Mouse (Mus musculus): ENCODE measurements around the gene Tmem209.

Gene Tmem209

DNA sequence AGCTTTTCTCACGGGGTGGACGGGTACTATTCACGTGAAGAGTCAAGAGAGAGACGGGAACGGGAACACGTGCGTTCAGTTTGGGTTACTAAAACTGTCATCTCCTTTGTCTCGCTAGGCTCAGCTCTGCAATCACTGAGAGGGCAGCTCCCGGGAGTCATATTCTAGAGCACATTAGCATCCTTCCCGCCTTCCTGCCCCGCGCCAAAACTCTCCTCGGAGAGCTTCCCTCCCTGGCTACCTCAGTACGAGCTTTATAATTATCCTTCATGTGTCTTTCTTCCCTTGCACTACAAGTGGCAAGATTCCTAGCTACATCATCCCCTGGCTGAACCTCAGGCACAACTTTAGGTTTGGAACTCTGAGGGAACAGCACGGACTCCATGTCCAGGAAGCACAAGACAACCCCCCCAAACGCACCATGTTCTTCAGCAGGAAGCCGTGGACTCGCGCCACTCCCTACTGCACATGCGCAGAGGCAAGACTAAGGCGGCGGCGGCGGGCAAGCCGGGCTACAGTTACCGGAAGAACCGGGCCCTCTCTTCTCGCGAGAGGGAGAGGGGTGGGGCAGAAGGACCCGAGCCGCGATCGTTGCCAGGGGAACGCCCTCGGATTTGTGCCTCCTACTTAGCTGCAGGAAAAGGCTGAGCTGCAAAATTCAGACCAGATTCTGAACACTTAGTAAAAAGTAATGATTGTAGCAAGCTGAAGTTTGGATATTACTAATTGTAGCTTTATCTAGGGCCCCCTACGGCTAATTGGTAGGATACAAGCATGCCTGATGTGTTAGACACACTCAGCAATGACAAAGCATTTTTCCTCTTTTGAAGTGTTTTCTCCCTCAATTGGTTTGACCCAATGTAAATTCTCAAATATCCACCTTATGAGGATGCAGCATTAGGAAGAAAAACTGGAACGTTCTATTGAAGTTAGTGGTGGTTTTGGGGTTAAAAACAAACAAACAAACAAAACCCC, at the start of gene Tmem209, which contains the start of gene Ssmem1:
Tmem209 (minus strand) TSS at position 519 of the 975 bp plus-strand sequence.
Ssmem1 (plus strand) TSS at position 585 of the 975 bp plus-strand sequence.
- peak; percentile 87 for DNase-seq (ENCODE audit: extremely low read depth, low read depth)

GRCm38 (mm10) chr6:30556080-30556479, 46.5 kb upstream of the Tmem209 start:
- no peak for DNase-seq (ENCODE audit: extremely low read depth, low read depth)

GRCm38 (mm10) chr6:30554621-30555170, 45.1 kb upstream of the Tmem209 start:
- DNase-seq (ENCODE audit: extremely low read depth, low read depth): no peak

- DNase-seq (ENCODE audit: extremely low read depth, low read depth): no peak
Measured at GRCm38 (mm10) chr6:30554092-30554491, 44.5 kb upstream of the Tmem209 start.

DNA sequence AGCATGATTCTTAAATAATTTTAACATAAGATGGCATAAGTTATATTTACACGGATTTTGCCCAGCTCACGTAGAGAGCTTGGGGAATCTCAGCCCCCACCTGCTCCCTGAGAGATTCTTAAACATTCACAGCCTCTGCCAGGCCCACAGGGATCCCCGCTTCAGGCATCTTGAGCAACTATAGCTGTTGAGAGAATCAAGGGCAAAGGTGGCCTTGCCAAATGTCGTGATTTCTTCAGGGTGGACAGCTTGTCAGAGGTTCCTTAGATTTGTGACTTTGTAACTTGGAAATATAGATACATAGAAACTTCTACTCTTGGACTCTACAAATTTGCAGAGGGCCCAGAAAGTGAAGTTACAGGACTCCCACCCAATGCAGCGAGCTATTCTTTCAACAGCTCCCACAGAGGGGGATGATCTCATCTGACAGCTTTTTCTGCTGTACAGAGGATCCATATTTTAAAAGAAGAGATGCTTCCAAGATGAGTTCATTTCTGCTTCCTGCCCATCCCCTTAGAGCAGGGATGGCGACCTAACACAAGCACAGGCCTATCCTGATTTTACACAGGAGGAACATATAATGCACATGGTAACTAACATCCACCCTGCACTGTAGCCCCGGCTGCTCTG, 43.9 kb upstream of the Tmem209 start:
- DNase-seq (ENCODE audit: extremely low read depth, low read depth): no peak

DNA sequence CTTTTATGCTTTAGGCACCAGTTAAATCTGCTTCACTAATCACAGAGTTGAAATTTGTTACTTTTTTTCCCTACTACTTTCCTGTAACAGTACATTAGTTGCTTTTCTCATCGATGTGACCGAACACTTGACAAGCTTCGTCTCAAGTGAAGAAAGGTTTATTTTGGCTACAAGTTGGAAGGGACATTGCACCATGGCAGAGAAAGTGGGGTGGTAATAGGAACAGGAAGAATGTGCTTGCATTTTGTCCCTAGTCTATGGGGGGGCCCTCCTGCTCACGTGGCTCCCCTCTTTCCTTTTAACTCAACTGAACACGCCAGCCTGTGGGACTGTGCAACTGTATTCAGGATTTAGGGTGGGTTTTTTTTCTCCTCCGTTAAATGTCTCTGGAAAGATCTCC, 43.0 kb upstream of the Tmem209 start:
- no peak for DNase-seq (ENCODE audit: extremely low read depth, low read depth)

- no peak for DNase-seq (ENCODE audit: extremely low read depth, low read depth)
Measured at GRCm38 (mm10) chr6:30551644-30552580, 42.3 kb upstream of the Tmem209 start.

DNA sequence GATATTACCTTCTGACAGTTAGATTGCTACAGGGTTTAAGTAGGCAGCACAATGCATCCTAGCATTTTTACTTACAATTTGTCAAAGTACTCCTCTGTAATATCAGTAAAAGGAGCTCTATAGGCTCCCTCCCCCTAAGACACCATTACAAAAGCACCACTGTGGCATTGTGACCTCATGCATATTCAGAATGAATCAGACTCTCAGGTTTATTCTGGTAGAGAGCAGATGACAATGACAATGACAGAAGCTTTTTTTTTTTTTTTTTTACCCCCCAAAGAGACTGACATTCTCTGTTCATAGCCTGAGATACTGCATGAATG, 41.6 kb upstream of the Tmem209 start:
- no peak for DNase-seq (ENCODE audit: extremely low read depth, low read depth)

DNA sequence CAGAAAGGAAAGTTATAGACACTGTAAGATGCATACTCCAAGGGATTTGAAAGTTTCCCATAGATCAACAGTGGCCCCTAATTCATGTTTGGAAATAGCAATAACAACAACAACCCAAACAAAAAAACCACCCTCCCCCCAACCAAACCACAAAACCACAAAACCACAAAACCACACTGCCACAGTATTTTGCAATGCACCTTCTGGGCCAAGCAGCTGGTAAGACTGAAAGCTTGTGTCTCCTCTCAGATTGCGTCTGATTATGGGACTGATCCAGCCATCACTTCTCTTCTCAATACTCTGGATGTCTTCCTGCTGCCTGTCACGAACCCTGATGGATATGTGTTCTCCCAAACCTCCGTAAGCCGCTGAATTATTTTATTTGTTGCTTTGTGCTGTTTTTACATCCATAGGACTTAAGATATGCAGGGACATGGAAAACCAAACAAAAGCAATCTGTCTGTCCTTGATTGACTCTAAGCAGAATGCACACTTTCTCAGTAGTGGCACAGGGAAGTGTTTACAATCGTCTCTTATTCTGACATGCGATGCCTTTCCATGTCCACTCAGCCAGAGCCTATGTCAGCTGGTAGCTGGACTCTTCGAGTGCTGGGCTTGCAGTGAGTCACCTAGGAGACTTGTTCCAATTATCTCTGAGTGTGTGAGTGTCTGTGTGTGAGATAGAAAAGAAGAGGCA, 41.1 kb upstream of the Tmem209 start:
- DNase-seq (ENCODE audit: extremely low read depth, low read depth): no peak

DNA sequence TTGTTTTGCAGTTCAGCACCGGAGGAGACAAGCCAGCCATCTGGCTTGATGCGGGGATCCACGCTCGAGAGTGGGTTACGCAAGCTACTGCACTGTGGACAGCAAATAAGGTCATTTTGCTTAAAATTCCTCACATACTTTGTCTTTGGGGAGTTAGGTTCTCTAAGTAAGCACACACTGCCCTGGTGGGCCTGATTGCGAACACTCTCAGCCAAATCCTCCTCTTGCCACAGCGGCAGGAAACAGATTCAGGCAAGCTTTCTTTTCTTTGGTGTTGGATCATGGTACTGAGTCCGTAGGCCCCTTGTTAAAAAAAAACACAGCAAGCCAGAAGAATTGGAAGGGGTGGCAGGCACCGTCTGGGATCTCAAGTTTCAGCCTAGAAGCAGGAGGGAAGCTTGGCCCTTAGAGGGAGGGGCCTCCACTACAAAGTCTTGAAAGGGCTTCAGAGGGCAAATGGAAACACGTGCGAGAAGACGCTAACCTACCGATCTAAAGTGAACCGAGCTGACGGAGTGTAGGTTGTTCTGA, 39.7 kb upstream of the Tmem209 start:
- no peak for DNase-seq (ENCODE audit: extremely low read depth, low read depth)

DNA sequence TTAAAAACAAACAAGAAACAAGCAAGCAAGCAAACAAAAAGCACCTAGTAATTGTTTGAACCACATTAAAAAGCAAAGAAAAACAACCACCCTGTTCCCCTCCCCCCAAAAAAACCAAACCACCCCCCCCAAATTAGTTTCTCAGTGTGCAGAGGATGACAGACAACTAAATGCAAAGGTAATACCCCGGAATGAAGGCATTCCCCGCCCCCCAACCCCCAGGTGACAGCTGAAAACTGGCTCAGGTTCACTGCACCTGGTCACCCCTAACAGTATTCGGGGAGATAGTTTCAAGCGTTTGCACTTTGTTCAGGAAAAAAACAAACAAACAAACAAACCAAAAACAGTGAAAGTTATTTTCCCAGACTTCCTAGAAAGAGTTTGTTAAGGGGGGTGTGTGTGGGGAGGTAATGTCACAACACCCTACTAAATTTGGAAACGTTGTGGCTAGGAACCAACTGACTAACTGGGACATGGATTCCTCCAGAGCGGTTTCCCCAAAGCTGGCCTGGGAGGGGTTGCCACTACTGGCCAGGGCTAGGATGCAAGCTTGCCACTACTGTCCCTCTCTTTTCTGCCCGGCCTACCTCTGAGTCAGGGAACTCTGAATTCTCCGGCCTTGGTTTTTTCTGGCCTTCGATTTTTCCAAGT, 38.2 kb upstream of the Tmem209 start:
- no peak for DNase-seq (ENCODE audit: extremely low read depth, low read depth)

DNA sequence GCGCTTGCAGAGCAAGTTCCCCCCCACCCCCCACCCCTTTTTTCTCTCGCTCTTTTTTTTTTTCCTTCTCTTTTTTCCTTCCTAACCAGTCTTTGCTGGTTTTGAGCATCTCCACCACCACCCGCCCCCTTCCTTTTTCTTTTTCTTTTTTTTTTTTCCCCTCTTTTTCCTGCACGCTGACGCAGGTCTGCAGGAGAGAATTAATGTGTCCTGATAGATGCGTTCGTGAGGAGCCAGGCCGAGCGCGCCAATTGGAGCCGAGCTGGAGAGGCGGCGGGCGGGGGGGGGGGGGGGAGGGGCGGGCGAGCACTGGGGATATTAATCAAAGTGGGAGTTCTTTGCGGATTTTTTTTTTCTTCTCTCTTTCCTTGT, 37.7 kb upstream of the Tmem209 start:
- peak; percentile 9 for DNase-seq (ENCODE audit: extremely low read depth, low read depth)

DNA sequence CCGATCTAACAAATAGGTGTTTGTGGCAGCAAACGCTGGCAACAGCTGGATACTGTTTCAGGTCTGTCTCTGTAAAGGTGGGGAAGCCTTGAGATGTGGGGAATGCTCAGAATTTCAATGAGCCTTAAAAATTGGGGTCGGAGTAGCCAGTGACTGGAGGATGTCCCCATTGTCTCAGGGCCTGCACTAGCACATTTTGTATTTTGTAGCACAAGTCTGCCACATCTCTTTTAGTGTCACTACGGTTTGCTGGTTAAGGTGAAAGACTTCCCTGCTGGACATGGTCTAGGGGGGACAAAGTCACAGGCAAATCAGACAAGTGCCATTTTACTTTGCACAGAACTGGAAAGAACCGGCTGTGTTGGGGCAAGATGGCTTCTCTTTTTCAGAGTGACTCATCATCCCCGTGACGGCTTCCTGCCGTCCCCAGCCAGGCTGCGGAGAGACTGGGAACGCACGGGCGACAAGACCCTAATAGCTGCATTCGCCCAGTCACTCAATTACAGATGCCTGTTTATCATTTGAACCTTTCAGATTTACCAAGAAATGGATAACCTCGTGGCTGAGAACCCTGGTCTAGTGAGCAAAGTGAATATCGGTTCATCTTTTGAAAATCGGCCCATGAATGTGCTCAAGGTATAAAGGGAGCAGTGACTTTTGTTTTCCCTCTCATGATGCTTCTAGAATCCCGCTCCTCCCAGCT, 37.1 kb upstream of the Tmem209 start:
- DNase-seq (ENCODE audit: extremely low read depth, low read depth): peak; percentile 12

GRCm38 (mm10) chr6:30545689-30546088, 36.1 kb upstream of the Tmem209 start:
- no peak for DNase-seq (ENCODE audit: extremely low read depth, low read depth)

- DNase-seq (ENCODE audit: extremely low read depth, low read depth): no peak
Measured at GRCm38 (mm10) chr6:30543851-30544250, 34.3 kb upstream of the Tmem209 start.

GRCm38 (mm10) chr6:30543077-30543476, 33.5 kb upstream of the Tmem209 start:
- DNase-seq (ENCODE audit: extremely low read depth, low read depth): no peak

DNA sequence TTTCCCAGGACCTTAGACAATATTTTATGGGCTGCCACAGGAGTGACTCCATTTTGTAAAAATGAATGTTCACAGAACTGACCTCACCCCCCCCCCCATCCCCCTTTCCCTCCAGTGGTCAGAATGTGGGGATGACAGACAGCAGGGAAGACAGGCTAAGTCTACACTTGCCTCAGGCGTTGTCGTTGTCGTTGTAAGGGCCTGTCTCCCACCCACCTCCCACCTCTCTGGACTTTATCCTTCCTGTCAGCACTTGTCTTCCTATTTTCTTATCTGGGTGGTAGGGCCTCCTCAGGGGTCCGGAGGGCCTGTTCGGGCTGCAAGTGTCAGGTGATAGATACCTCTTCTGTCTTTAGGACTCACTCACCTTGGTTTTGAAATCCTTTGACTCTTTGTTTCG, 32.7 kb upstream of the Tmem209 start:
- DNase-seq (ENCODE audit: extremely low read depth, low read depth): no peak

GRCm38 (mm10) chr6:30541009-30541799, 31.6 kb upstream of the Tmem209 start, which contains the start of gene Cpa2:
Gene Cpa2 (plus strand): TSS chr6:30541582.
- DNase-seq (ENCODE audit: extremely low read depth, low read depth): no peak

Measured in MEL-GATA-1-ER (cell line).